Mouse (Mus musculus): ENCODE results near the gene Ccdc9b.

GRCm38 (mm10) chr2:118754143-118754542 lies 8.3 kb downstream of the Ccdc9b start:
- TF ChIP-seq POLR2A (IDR thresholded peaks at IDR 0.05; ENCODE audit: extremely low read depth, insufficient read depth, low read length) (no peak), CTCF (IDR thresholded peaks at IDR 0.05; ENCODE audit: extremely low read depth, insufficient read depth, low read length) (no peak)

Data from cortical plate, adult 2 months (tissue).